Mouse (Mus musculus) thymus, postnatal 0 days (tissue): ENCODE results near the gene Adcy10. TPM values are rescaled to one million over a fixed set of nuclear protein-coding genes. Genes with fewer than 3 reads are reported as not detected.
A peak's percentile ranks its signal among the peaks of the same experiment; 100 is the strongest.

Source experiments
- DNase-seq: peaks from one replicate; pipeline ENCODE4 v3.0.0-alpha.2; 2015; ENCODE audit warnings: low spot score
- polyA plus RNA-seq: library from polyadenylated mRNA; unstranded; fragments of >200 nt; fragmentation: Nextera tagmentation; extraction: Ambion mirVana; gene quantifications from 2 replicates; pipeline ENCODE4 v1.2.1, GENCODE M21; 2015

The Adcy10 gene
- polyA plus RNA-seq = not detected in 2 replicates

DNA sequence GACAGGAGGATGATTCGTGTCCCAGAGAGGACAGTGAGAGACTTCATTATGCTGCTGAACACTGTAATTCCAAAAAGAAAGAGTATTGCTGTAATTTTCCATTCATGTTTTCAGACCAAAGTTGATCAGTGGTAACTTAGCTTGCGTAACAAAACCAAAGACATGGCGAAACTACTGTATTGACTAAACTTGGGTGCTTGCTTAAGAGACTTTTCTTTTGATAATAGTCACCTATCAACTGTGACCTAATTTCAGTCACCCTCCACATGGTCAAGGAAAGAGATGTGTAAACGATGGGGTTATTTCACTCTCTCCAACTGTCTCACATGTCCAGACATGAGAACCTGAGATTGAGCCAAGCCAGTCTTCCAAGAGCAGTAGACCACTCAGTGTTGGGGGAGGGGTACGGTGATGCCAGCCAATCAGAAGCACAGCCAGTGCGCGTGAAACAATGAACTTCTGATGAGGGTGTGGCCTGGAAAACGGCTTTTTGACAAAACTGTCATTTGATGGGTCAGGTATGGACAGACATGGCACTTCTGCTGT, at the start of gene Adcy10:
Gene Adcy10, plus strand, starts transcription at position 496 of the 546 bp plus-strand sequence.
- no peak for DNase-seq

DNA sequence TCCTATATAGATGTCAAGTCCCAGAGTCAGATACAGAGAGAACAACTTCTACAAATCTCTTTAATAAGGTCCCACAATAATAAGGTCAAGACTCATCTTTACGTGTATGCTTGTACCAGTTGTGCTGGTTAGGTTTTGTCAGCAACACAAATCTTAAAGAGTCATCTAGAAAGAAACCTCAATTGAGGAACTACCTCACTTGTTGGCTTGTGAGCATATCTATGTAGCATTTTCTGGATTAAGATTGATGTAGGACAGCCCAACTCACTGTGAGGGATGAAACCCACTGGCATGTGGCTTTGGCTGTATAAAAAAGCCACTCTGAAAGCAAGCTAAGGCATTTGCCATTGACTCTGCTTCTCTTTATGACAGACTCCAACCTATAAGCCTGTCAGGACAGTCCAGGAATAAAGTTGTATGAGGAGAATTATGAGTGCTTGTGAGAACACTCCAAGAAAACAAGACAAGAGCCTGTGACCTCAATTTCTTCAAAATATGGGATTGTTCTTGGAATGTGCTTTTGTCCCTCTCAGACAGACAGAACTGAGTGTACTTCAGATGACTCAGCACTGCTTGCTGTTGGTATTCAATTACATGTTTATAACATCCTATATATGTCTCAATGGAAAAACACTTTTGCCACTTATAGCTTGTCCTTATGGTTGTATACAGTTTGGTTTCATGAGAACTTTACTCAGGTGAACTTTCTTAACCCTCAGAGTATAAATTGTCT, 46.5 kb upstream of the Adcy10 start:
- DNase-seq = no peak

DNA sequence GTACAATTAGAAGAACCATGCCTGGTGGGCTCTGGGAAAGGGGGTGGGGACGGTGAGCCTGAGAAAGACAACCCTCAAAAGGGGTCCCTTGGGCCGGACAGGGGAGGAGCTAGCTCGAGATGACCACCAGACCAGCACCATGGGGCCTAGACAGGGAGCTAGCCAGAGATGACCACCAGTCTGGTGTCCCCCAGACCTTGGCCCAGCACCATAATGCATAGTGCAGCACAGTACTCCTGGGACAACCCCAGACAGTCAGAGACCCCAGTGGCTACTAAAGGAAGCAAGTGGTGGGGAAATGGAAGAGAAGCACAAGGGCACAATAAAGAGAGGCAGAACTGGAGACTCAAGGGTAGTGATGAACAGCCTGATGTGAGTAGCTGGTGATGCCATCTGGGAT, 44.2 kb upstream of the Adcy10 start:
- no peak for DNase-seq

DNA sequence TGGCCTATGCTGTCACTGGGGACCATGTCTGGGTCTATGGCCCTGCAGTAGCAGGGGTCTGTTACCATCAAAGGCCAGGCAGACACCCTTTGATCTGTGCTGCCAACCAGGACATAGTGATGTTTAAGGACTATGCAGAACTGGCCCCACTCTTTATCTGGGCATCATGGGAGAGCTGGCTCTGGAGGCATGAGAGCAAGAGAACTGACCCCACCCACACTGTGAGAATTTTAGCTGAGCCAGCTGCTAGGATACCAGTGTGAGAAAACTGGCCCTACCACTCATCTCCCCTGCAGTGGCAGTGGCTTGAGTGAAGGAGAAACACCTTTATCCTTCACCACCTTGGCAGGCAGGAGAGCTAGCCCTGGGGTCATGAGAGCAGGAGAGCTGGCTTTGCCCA, 43.8 kb upstream of the Adcy10 start:
- DNase-seq = no peak

DNA sequence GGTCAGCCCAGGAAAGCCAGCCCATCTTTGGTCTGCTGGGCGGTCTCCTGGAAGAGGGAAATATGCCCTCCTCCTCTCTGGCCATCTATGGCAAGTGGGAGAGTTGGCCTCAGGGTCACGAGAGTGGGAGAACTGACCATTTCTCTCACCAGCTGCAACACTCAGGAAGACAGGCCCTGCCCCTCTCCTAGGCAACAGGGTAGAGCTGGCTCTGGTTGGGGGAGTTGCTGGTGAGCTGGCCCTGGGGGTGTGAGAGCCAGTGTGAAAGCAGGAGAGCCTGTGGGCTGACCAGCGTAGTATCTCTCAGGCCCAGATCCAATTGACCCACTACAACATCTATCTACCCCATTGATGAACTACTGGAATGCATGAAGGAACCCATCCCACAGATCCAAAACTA, 43.3 kb upstream of the Adcy10 start:
- no peak for DNase-seq

DNA sequence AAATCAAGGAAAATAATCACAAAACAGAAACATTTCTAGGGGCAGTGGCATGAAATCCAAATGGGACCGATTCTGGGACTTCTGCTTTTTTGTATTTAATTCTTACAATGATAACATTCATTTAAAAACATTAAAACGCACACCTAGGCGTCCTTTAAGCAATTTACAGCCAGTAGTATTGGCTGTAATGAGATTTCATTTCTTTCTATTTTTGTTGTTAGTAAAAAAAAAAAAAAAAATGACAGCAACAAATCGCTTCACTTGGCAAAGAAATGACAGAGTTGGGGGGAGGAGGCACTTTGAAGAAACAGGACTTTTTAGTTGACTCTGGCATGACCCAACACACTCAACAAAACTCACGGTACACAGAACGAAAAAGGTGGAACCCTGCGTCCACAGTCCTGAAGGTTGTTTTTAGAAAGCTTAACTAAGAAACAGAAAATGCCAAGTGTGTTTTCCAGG, 25.9 kb upstream of the Adcy10 start:
- no peak for DNase-seq

DNA sequence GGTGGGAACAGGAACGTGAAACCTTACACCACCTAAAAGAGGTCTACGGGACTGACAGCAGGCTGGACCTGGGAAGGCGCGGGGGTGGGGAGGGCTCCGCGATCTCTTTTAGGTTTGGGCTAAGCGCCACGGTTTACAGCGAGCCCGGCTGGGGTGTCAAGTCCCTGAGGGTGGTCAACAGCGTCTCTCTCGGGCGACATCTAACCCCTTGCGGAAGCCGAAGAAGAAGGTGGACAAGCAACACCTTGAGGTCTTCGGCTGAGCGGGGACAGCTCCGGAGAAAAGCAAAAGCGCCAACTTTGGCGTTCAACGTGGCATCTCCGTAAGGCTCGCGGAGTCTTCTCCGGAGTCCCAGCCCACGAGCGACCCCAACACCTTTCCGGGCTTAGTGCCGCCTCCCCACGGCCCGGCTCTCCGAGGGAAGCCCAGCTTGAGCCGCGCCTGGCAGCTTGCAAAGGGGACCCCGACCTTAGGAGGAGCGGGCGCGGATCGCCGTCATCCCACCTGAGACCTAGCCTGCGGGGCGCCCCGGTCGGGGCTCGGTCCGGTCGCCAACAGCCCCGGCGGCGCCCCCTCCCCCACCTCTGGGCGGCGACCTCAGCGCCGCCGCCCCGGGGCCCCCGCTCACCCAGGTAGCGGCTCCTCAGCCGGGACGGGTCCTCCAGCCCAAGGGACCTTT, 25.3 kb upstream of the Adcy10 start:
- peak; percentile 64 for DNase-seq

DNA sequence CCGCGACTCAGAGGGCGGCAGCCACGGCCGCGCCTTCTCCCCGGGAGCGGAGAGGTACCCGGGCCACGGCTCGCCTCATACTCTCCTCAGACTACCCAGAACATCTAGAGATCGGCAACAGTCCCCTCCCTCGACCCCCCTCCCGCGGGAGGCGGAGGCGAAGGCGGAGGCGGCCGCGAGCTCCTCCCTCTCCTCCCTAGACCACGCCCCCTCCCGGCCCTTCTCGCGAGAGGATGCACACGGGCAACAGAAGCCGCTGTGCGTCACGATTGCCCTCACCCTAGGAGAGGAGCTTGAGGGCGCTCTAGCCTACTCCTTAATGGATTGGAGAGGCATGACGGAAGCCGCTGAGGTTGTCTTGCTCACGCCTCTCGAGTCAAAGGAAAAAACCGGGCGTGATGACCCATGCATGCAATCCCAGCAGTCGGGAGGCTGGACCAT, 24.6 kb upstream of the Adcy10 start, which contains the start of the genes Dcaf6 and Mpc2:
Gene Dcaf6, minus strand, starts transcription at position 116 of the 441 bp plus-strand sequence.
Gene Mpc2, plus strand, starts transcription at position 278 of the 441 bp plus-strand sequence.
- DNase-seq = peak; percentile 99

DNA sequence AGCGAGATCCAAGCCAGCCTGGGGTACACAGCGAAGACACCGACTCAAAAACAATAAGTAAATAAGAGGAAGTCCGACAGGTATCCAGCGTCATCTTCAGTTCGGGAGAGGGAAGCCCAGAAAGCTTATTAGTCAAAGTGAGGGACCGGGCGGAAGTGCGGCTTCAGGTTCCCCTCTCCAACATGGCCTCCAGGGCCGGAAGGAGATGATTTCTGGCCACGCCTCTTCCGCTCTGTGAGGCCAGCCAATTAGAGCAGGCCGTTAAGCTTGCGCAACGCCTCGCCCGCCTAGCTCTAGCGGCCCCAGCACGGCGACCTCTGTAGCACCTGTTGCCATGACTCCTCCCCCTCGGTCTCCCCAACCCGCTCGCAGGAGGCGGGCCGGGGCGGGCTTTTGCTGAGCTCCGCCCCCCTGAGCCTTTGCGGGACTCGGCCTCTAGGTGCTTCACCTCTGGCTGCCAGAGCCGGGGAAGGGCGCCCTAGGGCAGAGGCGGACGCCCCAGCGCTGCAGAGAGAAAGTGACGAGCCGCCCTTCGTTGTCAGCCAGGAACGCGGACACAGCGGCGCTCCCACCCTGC, 24.1 kb upstream of the Adcy10 start:
- peak; percentile 100 for DNase-seq

DNA sequence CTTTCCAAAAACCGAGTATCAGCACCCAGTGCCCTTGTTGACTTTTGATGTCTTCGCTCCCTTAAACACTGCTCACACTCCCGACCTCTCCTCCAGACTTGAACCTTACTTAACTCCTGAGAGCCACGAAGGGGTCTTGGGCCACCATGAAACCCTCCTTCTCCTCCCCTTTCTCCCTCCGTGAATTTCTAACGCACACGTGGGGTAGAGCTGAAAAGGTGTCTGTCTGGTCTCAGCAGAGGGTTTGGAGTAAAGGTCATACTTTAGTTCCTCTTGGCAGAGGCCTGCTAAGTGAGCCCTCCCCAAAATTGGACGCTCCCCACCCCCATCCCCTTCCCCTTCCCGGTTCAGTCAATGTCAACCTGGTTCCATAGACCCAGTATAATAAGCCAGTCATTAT, 23.3 kb upstream of the Adcy10 start:
- no peak for DNase-seq

DNA sequence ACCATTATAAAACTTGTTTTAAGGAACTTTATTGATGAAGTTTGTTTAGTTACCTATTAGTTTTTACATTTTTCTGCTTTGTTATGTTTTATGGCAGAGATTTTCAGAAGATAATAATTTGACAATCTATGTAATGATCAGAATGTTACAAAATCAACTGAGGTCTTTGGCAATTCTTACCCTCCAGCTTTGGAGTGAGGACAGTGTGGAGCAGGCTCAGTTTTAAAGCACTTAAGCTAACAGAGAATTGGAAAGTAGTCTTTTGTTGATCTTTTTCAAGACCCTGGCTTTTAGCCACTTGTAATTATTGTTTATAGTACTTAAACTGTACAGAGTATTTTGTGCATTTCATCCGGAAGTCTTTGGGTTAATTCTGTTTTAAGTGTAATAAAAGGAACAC, 22.1 kb upstream of the Adcy10 start:
- DNase-seq = no peak

DNA sequence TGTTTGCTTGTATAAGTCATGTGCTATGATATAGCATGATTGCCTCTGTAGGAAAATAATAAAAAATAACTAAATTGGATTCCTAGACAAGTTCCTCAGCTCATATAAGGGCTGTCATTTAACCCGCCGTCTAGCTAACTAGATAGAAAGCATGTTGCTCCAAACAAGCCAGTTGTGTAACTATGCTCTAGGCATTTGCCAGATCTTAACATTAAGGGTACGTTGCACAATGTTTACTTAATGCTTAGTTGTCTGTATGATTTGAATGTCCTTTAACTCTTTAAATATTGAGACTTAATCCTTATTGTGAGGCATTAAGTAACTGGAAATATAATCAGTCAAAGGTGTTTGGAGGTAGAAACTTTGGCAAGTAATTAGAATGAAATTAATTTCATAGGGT, 20.4 kb upstream of the Adcy10 start:
- DNase-seq = no peak

DNA sequence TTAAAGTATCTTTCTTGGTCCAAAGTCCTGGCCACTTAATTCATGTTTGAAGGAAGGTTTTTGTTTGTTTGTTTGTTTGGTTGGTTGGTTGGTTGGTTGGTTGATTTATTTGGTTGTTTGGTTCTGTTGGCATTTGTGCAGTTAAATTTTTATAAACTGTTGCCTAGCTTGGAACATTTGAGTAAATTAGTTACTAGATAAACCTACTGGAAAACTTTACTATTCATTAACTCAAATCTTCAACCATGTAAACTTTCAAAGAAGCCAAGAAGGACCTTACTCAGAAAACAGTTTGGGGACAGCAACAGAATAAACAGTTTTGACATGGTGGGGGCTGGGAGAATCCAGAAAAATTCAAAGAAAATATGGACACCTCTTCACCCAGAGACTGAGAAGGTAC, 16.0 kb upstream of the Adcy10 start:
- DNase-seq = no peak

DNA sequence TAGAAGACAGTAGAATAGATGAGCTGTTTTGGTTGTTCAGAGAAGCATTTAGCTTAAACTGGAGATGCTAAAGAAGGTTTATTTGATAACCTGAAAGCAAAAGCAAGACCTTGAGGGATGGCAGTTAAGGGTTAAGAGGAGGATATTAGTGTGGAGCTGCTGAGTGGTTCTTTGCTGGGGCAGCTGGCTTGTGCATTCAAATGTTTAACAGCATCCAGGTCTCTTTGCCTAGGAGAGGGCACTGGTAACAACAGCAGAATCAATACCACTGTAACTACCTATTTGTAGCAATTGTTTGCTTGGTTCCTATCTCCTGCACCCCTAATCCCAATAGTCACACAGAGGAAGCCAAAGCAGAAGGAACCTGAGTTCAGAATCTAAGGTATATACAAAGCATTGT, 15.3 kb upstream of the Adcy10 start:
- DNase-seq = no peak

DNA sequence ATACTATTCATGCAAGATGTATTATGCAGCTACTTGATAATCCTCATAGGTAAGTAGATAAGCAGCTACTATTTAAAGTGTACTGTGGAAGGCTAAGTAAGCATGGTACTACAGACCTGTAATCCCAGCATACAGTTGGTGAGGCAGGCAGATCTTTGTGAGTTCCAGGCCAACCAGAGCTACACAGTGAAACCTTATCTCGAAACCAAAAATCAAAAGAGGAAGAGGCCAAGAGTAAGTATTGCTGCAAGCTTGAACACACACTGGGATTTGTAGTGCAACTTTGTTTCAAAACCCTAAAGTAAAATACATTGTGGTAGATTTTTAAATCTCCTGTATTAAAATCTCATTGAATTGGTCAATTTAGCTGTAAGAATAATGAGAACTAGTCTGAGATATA, 13.5 kb upstream of the Adcy10 start:
- DNase-seq = no peak

DNA sequence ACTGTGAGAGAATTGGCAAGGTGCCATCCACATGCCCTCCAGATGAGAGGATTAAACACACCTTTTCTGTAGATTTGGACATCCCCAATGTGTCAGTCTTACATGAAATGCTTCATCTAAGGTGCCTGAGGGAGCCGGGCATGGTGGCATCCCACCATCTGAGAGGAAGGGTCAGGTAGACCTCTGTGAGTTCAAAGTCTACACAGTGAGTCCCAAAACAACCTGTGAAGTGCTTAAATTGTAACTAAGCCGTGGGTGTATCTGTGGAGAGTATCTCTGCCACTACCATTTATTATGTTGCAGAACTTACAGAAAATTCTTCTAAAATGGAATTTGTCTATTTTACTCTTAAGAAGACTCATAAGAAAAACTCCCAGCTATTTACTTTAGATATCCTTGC, 1.1 kb downstream of the Adcy10 start:
- DNase-seq = no peak

DNA sequence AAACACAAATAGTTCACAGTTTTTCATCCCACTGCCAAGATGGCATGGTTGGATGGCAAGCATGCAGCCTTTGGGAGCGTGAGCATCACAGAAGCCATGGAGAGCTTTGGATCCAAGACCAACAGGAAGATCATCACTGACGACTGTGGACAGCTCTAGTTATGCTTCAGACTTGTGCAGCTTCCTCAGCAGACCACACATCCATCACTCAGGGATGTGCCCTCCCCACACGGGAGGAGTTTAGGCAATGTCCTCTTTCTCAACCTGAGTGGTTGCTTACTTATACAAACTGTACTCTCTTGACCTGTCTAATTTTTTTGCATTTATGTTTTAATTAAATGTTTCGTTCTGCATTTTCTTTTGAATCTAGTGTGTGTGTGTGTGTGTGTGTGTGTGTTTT, 4.2 kb downstream of the Adcy10 start:
- no peak for DNase-seq

DNA sequence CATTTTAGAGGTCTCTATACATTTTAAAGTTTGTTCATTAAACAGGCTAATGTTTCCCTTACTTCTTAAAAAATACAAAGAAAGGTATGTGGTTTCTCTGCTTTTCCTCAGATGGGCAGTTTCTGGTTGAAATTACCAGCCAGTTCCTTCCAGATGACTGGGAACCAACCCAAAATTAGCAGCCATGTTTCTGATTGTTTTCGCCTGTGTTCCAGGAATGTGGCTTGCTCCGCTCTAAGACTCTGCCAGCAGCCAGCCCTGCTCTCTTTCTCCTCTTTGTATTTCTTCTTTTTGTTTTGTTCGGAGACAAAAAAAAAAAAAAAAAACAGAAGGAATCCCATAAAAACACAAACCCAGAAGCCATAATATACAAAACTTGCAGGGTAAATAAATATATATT, 13.9 kb downstream of the Adcy10 start:
- DNase-seq = no peak

DNA sequence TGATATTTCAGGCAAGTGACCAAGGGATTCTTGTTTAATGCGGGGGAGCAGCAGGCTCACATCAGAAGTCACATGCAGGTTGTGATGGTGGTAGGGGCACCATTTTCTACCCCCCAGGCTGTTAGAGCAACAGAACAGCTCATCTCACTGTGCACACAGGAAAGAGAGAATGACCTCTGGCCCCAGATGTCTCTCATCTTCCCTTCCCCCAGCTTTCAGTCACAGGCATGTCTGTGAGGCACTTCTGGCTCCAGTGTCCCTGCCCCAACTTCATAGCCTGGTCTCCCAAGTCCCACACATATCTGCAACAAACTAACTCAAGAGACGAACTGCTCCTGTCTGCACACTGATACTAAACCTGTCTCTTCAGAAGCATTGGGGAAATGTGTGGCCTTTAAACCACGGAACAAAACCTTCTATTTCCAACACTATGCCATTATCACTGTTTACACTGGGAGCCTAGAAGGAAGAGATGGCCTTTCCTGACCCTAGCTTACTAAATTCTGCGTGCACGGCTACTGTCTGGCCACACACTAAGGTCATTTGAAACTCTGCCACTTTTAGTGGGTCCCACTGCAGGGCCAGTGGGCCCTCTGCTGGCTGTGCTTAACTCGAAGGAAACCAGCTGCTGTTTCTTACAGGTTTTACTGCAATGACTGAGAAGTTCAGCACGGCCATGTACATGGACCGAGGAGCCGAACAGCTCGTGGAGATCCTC, 18.5 kb downstream of the Adcy10 start:
- no peak for DNase-seq

DNA sequence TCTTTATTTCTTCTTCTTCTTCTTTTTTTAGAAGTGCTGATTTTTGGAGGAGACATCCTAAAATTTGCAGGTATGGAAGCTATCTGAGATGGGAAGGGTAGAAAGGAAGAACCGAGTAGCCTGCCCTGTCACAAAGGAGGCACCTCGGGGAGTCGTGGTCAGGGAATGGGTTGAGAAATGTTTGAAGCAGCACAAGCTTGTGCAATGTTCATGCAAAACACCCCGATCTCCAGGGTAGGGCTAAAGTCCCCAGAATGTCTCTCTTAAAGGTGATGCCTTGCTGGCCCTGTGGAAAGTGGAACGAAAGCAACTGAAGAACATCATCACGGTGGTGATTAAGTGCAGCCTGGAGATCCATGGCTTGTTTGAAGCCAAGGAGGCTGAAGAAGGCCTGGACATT, 21.3 kb downstream of the Adcy10 start:
- no peak for DNase-seq

DNA sequence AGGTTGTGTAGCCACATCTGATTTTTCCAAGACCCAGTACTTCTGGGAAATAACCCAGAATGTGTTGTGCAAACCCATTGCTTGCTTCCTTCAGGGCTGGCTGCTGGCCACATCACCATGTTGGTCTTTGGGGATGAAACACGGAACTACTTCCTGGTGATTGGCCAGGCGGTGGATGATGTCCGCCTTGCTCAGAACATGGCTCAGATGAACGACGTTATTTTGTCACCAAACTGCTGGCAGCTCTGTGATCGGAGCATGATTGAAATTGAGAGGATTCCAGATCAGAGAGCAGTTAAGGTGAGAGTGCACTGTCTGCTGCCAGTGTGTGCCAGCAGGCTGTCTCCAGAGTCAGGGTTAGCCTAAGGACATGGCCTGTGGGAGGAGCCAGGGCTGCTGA, 25.2 kb downstream of the Adcy10 start:
- no peak for DNase-seq
